Mouse (Mus musculus) NIH3T3 (cell line): ENCODE results near the gene Dicer1.
"Not testable (repeated sequence)": the region's sequence is repeated elsewhere in the genome, so short reads cannot be mapped to it uniquely, and the experiment has no call there.

Source experiments
- DNase-seq: peaks from one replicate; pipeline ENCODE4 v3.0.0-alpha.2; 2012; ENCODE audit warnings: low read depth

The Dicer1 gene

DNA sequence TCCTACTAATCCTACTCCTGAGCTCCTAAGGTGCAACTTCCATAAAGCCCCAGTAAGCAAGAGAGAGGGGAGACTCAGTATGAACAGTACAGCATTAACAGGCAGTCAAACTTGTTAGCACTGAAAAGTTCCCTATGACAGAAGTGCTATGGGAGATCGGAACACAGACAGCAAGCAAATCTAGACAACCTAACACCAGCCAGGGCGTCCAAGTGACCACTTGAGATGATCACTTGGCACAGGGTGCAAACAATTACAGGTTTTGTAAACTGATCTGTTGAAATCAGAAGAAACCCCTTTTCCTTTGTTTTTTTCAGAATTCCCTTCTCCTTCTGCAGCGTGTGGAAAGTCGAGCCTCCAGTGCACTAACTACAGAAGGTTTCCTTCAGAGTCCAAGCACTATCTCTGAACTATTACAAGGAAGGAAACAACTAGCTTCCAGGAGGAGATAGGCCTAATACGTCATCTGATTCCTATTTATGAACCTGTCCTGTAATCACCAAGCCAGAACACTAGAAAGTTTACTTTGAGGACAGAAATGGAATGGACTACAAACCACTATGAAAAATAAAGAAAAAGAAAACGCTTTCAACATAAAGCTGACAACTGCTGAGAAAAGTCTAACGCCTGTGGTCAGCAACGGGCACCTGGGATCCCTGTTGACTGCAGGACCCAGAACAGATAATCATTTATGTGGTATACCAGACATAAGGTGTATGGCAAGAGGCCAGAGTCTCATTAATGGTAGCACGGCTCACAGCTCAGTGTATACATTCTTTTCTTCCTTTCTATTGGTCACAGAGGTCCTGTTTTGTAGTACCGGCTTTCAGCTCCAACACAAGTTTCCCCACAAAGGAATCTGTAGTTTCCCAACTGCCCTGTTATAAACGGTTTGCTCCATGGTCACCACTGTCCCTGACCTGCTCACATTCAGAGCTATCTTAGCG is 10.6 kb downstream of the Dicer1 start:
- no peak for DNase-seq

DNA sequence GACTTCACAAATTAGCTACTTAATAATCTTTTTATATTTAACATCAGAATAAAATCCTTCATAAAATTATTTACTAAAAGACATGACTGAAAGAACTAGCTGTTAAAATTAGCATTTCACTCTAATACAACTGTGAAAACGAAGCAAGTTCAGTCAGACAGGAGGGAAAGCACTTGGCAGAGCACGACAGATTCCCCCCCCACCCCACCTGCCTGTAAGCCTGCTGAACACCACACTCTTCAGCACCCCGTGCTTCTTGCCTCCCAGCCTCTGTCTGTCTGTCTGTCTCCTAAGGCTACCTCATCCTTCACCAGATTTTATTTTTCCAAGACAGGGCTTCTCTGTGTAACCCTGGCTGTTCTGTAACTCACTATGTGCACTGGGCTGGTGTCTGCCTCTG is 12.8 kb downstream of the Dicer1 start:
- no peak for DNase-seq

DNA sequence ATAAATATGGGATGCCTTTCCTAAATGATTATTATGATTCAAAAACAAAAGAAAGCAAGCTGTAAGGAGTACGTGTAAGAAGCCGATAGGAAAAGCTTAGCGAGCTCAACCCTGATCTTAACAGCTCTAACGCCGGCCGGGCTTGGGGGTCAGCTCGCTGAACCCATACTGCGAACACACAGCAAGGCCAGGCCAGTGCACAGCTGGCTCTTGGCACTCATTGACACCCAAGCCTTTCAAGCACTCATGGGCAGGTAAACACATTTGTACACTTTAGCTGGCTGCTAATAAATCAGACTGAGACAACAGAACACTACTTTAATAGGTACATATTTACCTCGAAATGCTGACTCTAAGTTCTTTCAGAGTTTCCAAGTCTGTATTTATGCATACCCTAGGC is 13.3 kb downstream of the Dicer1 start:
- DNase-seq: no peak

DNA sequence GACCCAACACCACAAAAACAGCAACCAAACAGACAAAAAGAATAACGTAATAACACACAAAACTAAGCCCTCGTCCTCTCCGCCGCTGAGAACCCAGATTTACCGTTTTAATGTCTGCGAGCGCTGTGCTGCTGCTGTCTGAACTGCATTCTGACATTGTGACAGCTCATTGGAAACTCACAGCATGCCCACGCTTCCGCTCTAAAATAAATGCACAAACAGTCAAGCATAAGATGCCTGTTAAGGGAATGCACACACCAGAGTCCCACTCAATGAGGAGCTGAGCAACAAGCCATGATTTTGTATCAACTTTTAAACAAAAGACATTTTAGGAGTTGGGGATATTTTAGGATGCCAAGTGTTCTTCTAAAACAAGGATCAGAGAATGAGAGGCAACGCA is 14.1 kb downstream of the Dicer1 start:
- DNase-seq: no peak

DNA sequence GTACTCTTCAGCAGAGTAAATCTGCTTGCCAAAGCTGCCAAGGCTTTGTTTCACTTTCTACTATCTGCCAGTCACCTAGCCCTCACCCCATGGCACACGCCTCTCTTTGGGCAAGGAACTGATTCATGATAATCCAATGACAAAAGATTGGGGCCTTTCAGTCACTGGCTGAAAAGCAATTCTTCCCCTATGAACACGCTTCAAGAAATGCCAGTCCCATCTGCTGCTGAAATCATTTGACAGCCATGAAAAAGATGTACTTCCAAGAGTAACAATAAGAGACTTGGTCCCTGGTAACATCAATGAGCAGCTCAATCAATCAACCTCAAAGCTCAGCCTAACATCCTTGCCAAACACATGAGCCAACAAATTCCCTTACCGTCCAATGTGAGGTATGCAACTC is 15.8 kb downstream of the Dicer1 start:
- no peak for DNase-seq

DNA sequence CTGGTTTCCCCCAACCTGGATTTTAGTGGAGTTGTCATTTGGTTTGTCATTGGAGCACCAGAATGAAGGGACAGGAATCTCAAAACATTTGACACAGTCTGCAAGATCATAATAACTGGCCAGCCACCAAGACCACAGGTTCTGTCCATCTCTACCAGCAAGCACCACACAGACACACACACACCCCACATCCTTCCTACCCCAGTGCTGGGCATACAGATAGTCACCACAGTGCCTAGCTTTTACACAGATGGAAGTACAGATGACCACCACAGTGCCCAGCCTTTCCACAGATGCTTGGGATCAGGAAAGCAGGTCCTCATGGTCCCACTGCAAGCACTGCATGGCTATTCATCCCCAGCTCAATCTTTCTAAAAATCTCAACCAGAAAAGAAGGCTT is 18.6 kb downstream of the Dicer1 start:
- DNase-seq: no peak

DNA sequence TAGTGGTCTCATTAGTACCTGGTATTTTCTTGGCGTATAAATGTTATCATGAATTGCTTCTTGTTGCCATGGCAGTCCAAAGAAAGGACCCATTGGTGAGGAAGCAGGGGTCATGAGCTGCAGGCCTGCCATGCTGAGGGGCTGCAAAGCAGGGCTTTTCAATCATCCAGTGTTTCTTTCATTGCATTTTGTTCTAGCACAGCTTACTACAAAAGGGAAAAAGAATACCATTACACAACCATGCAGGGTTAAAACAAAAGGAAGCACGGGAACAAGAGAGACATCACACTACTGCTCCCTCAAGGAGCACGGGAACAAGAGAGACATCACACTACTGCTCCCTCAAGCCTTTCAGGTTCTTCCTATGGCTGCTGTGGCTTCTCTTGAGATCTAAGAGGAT is 20.0 kb downstream of the Dicer1 start:
- DNase-seq: no peak

DNA sequence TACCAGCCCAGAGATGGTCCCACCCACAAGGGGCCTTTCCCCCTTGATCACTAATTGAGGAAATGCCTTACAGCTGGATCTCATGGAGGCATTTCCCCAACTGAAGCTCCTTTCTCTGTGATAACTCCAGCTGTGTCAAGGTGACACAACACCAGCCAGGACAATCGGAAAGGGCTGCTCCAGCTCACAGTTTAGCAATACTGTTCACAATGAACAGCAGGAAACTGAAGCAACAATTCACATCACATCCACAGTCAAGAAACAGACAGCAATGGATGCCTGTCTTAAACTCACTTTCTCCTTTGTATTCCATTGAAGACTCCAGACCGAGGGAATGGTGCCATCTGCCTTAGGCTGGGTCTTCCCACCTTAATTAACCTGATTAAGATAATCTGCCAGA is 25.3 kb downstream of the Dicer1 start:
- not testable (repeated sequence) for DNase-seq

DNA sequence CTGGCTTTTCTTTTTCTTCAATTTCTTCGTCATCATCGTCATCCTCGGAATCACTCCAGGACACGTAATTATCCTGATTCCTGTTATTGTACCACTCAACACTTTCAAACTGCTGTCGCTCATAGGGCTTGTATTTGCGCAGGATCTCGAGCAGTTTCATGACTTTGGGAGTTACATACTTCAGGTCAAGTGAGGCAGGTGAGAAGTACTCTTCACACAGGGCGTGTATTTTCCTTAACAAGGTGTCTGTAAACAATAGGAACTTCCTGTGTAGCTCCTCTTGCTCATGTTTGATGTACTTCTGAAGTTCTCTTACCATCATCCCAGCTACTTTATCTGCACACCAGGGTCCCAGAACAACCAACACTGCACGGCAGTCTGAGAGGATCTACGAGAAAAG is 29.7 kb downstream of the Dicer1 start:
- DNase-seq: no peak

DNA sequence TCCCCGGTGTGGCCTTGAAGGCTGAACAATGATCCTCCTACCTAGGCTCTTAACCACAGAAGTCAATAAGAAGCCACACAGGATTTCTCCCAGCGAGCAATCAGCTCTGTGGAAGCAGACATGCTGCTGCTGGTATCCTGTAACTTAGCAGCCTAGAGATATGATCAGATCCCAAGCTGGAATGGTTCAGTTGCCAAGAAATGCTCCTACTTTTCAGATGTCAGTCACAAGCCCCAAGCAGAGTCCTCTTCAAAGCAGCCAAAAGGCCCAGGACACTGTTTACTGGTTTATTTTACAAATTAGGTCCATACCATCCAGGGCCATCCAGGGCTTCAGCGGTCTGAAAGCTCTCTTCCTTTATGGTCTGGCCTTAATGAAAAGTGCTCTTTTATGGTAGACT is 30.7 kb downstream of the Dicer1 start:
- no peak for DNase-seq

DNA sequence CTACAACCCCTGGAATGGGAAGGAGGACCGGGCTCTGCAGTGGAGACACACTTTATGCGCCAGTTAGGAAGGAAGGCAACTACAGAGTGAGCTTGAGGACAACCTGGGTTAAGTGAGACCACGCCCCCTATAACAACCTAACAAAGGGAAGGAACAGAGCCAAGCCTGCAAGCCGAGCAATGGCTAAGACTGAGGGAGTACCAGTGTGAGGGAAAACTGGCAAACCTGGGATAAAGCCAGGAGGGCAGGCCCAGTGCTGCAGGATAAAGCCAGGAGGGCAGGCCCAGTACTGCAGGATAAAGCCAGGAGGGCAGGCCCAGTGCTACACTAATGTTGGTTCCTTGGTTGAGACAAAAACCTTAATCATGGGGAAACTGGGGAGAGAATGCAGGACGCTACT is 32.8 kb downstream of the Dicer1 start:
- peak; percentile 49 for DNase-seq

DNA sequence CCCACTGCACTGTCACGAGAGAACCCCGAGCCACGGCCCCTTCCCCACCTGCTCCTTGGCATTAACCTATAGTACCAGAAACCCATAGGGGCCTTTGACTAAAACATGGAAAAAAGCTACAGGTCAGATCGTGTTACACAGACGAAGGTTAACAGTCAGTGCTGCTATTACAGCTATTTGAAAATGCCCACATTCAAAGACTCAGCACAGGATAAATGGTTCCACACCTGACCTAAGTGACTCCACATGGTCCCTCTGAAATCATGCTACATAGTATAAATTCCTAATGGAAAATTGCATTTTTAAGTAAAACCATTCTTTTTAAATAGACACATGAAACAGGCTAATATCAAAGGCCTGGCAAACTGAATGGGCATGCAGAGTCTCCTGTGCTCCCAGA is 35.3 kb downstream of the Dicer1 start:
- DNase-seq: no peak

DNA sequence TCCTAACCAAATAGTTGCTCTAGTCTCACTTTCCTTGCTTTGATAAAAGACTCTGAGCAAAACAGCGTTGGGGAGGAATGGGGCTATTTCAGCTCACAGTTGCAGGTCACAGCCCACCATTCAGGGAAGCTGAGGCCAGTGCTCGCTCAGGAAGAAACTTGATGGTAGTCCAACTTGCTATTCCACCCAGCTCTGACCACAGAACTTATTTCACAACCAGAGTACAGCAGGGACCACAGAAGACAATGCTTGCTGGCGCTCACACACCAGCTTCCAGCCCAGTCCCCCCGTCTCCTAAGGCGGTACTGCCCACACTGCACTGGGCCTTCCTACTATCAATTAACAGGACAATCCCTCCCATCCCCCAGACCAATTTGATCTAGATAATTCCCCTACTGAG is 36.3 kb downstream of the Dicer1 start:
- DNase-seq: no peak

DNA sequence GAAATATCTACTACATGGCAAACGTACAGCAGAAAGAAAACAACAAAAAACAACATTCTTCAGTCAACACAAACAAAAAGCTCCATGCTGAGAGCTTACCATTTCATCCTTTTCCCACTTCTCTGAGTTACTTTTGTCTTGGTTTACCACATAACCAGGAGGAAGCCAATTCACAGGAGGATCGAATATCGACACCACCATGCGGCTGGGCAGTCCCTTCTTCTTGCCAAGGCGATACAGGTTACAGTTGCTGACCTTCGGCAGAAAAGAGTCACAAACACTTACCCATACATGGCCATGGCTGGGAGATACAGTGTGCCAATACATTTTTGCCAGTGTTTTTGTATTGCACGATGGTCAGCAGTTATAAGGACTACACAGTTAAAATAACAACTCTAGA is 51.5 kb downstream of the Dicer1 start:
- DNase-seq: no peak

DNA sequence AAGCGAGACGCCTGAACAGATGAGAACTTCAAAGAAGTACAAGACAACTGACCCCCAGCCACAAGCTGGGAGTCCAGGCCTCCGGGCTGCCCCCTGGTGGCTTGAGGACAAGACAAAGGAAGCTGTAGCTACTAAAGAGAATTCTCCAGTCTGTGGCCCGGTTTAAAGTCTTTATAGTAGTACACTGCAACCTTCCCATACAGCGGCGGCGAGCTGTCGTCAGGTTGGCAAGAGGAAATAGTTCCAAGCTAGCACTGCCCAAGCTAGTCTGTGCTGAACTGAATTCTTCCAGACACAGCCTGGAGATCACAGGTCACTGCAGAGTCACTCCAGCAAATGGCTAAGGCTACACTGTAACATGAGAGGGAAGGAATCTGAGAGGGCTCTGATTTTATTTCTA is 52.0 kb downstream of the Dicer1 start:
- DNase-seq: peak; percentile 59

DNA sequence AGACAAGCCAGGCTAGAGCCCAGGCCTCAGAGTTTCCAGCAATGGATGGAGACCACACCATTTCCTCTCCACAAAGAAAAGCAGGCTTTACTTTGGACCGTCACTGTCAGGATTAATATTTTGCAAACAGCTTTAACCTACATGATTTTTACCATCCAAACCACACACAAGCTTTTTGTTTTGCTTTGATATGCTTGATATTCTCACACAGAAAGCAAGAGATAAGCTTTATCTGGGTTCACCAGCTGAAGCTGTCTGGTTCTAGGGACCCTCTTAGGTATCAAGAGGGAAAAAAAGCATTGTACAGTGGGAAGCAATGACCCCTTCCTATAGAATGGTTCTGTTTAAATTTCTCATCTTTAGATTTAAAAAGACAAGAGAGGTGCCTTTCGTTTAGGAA is 56.2 kb downstream of the Dicer1 start:
- DNase-seq: no peak

DNA sequence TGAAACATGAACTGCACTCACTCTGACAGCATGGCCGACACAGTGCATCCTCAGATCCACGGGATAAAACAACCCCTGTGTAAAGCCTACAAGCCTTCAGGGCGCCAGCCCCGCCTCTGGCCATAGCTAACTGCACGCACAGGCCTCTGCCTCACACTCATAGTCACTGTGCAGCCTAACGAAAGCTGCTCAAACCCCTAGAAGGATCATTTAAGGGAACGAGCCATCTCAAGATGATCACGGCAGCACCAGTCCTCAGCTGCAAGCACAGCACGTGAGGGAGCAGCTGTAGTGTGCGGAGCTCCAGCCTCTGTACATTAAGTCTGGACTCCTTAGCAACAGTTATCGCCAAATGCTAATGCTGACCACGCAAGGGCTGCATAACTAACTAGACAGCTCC is 58.9 kb downstream of the Dicer1 start:
- no peak for DNase-seq

DNA sequence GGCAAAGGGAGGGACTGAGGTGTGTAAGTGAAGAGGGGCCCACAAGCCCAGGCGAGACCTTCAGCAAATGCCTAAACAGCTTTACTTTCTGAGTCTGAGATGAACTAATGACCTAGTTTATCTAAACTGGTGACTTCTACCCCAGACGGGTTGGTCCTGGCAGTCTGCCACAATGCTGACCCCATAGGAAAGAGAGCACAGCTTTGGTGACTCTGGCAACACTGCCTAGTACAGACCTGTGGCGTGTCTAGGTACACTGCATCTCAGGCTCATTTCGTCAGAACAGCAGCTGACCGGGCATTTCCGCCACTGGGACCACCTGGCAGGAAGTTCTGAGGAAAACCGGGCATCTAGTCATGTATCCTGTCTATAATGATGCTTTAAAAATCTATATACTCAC is 61.3 kb downstream of the Dicer1 start:
- DNase-seq: no peak

DNA sequence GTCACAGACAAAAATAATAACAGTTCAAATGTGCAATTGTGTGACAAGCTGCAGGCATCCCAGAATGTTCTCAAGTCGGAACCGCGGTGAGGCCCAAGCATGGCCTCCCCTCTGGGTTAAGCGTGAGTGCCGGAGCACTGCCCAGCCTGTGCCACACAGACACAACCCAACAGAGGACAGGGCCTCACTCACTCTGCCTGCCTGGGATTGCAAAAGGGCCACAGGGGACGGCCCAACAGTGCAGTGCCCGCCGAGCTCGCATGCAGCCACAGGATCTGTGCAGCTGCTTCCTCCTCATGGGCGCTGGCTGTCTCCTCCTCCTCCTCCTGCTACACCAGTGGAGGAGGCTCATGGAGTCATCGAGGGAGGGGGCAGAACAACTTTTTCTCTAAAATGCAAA is 62.9 kb downstream of the Dicer1 start:
- DNase-seq: no peak

DNA sequence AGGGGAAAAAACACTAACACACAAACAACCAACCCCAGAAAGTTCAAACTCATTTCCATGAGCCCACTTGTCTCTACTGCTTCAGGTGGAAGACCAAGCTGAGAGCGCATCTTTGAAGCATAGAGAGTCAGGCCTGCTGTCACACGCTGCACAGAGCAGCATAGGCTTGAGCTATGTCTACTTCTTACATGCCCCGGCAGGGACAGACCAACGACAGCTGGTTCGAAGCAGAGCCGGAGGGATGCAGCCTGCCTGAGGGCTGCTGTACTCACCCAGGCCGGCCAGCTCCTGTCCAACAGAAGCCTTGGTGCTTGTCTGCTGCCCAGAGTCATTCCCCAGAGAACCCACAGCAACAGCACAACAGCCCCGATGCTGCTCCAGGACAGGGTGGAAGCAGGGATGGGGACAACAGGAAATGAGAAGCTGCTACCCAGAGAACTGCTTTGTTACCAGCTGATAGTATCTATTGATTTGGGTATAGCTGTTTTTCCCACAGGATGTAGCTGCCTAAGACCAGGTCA is 67.3 kb downstream of the Dicer1 start:
- DNase-seq: no peak

DNA sequence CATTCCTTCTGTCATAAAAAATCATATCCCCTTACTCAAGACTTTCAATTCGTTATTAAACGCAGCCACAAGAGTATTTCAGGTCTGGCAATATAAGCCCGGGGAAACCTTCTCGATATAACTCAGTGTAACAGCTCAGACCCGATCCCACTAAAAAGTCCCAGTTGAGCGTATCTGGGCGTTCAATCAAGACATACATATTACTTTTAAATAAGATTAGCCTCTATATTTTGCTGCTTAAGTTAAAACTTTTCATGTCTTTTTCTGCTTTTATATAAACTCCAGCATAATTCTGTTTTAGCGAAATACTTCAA is 72.0 kb downstream of the Dicer1 start:
- no peak for DNase-seq

DNA sequence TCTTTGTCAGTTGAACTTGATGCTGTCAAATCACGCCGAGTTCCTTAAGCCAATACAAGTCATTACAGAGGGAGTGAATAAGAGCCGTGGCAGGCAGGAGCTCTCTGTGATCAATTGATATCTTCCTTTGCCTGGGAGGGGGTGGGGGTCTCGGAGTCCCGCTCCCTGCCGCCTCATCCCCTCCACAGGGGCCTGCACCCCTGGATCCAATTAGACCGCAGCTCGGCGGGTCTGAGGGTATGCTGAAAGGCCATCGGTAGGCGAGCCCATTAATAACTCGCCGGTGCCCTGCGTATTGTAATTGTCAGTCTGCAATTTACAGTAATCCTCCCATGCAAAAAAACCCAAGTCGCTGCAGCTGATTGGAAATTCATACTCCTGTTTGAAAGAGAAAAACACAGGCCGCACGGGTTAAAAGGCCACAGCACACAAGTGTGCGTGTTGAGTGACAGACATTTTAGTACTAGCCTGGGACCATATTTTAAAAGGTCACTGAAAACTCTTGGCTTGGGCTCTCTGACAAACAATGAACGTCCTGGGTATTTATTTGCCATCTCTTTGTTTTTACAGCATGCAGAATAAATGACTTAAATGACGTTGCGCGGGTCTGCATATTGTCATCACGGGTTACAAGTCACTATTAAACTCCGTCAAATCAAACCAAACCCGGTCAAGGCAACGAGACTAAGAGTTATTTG is 72.5 kb downstream of the Dicer1 start:
- no peak for DNase-seq

DNA sequence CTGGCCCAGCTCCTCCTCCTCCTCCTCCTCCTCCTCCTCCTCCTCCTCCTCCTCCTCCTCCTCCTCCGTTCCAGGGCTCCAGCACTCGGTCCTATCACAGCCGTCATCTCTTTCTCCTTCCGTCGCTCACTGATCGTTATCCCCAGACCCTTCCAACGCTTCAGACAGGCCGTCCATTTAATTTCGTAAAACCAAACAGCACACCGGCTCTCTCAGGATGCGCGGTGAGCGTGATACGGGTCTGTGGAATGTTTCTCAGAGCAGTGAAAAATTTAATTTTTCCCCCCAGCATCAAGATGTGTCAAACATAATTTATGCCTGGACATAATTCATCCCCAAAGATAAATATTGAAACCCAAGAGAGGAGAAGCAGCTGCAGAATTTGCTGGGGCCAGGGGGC is 73.3 kb downstream of the Dicer1 start:
- no peak for DNase-seq
